Mouse (Mus musculus) limb, embryonic 15.5 days (tissue): ENCODE measurements around the gene Pde4dip. TPM values are rescaled to one million over a fixed set of nuclear protein-coding genes. Genes with fewer than 3 reads are reported as not detected.
A peak's percentile ranks its signal among the peaks of the same experiment; 100 is the strongest.

Source experiments
- ATAC-seq: fragments of 200-750 bp; cut with Nextera tagmentation; 2 replicates; pipeline ENCODE4 v1.8.0; 2017; ENCODE audit warnings: low read depth, moderate TSS enrichment; ENCODE audit not compliant: insufficient number of reproducible peaks, low FRiP score, low TSS enrichment
- H3K27ac ChIP-seq: fragments of 300-500 bp; sonication (generic); 2 replicates; pipeline ENCODE4 v1.5.1; 2015; ENCODE audit warnings: moderate library complexity, mild to moderate bottlenecking, inconsistent platforms
- H3K27me3 ChIP-seq: fragments of 300-500 bp; sonication (generic); 2 replicates; pipeline ENCODE4 v1.6.1; 2015; ENCODE audit warnings: inconsistent platforms
- H3K36me3 ChIP-seq: fragments of 300-500 bp; sonication (generic); 2 replicates; pipeline ENCODE4 v1.6.1; 2015; ENCODE audit warnings: inconsistent platforms
- H3K4me1 ChIP-seq: fragments of 300-500 bp; sonication (generic); 2 replicates; pipeline ENCODE4 v1.6.1; 2015; ENCODE audit warnings: inconsistent platforms
- H3K4me2 ChIP-seq: fragments of 300-500 bp; sonication (generic); 2 replicates; pipeline ENCODE4 v1.6.1; 2015; ENCODE audit warnings: mild to moderate bottlenecking, inconsistent platforms
- H3K4me3 ChIP-seq: fragments of 300-500 bp; sonication (generic); 2 replicates; pipeline ENCODE4 v1.5.1; 2015; ENCODE audit warnings: mild to moderate bottlenecking, inconsistent platforms
- H3K9ac ChIP-seq: fragments of 300-500 bp; sonication (generic); 2 replicates; pipeline ENCODE4 v1.6.1; 2015; ENCODE audit warnings: inconsistent platforms
- H3K9me3 ChIP-seq: fragments of 300-500 bp; sonication (generic); 2 replicates; pipeline ENCODE4 v1.6.1; 2016; ENCODE audit warnings: inconsistent platforms
- WGBS: fragments of 180-500 bp; shearing (Covaris S2); methylation state at CpG from one replicate; pipeline ENCODE4 v1.1.7; 2015; 5-methylcytosine and 5-hydroxymethylcytosine counted together
- polyA plus RNA-seq: library from polyadenylated mRNA; unstranded; fragments of >200 nt; fragmentation: Nextera tagmentation; extraction: Ambion mirVana; gene quantifications from 2 replicates; pipeline ENCODE4 v1.2.1, GENCODE M21; 2015

The Pde4dip gene
- polyA plus RNA-seq, 1 experiment from 2014 or later, result 33.6 TPM

GRCm38 (mm10) chr3:97860820-97861451 lies 27.6 kb downstream of the Pde4dip start:
- no peak overlapping the region for H3K4me3 ChIP-seq
- ATAC-seq, result no peak
- WGBS, result 86% methylated on average over 7 of the region's 7 CpGs
- H3K27ac ChIP-seq, result no peak overlapping the region
- no peak overlapping the region for H3K9ac ChIP-seq
- H3K27me3 ChIP-seq, result peaks cover 5% of the 10 kb centered on the region; the same call in 1 of the 2 replicates
- H3K36me3 ChIP-seq, result no peaks in the 10 kb centered on the region
- H3K4me1 ChIP-seq, result no peaks in the 10 kb centered on the region
- no peaks in the 10 kb centered on the region for H3K9me3 ChIP-seq
- H3K4me2 ChIP-seq, result no peak overlapping the region

GRCm38 (mm10) chr3:97859400-97859799 lies 29.1 kb downstream of the Pde4dip start:
- Histone ChIP-seq H3K4me3 (no peak overlapping the region), H3K9ac (no peak overlapping the region), H3K36me3 (no peaks in the 10 kb centered on the region), H3K4me1 (no peaks in the 10 kb centered on the region), H3K27ac (no peak overlapping the region), H3K4me2 (no peak overlapping the region), H3K27me3 (no peaks in the 10 kb centered on the region), H3K9me3 (no peaks in the 10 kb centered on the region)
- 35% methylated on average over 1 of the region's 1 CpGs for WGBS
- ATAC-seq, result peak; percentile 48; the same call in 1 of the 2 replicates

GRCm38 (mm10) chr3:97854575-97855384 lies 33.7 kb downstream of the Pde4dip start:
- Histone ChIP-seq H3K4me2 (no peak overlapping the region), H3K9ac (no peak overlapping the region), H3K4me3 (no peak overlapping the region), H3K27me3 (no peaks in the 10 kb centered on the region), H3K4me1 (no peaks in the 10 kb centered on the region), H3K9me3 (no peaks in the 10 kb centered on the region), H3K36me3 (no peaks in the 10 kb centered on the region), H3K27ac (no peak overlapping the region)
- no peak for ATAC-seq
- WGBS, result 77% methylated on average over 9 of the region's 9 CpGs

GRCm38 (mm10) chr3:97851803-97852202 lies 36.7 kb downstream of the Pde4dip start:
- WGBS, result 84% methylated on average over 2 of the region's 2 CpGs
- H3K27ac ChIP-seq, result no peak overlapping the region

GRCm38 (mm10) chr3:97847626-97848025 lies 40.9 kb downstream of the Pde4dip start:
- Histone ChIP-seq H3K36me3 (no peaks in the 10 kb centered on the region), H3K27ac (no peak overlapping the region), H3K4me2 (no peak overlapping the region), H3K9ac (no peak overlapping the region), H3K4me3 (no peak overlapping the region), H3K27me3 (no peaks in the 10 kb centered on the region), H3K4me1 (no peaks in the 10 kb centered on the region), H3K9me3 (no peaks in the 10 kb centered on the region)
- WGBS, result 52% methylated on average over 3 of the region's 3 CpGs
- ATAC-seq, result no peak

More at GRCm38 (mm10) chr3:97851803-97852202, 36.7 kb downstream of the Pde4dip start:
- Histone ChIP-seq H3K4me2 (no peak overlapping the region), H3K9ac (no peak overlapping the region), H3K27me3 (no peaks in the 10 kb centered on the region), H3K4me1 (no peaks in the 10 kb centered on the region), H3K9me3 (no peaks in the 10 kb centered on the region), H3K4me3 (no peak overlapping the region), H3K36me3 (no peaks in the 10 kb centered on the region)
- ATAC-seq, result no peak

GRCm38 (mm10) chr3:97846448-97846847 lies 42.1 kb downstream of the Pde4dip start:
- no peak overlapping the region for H3K27ac ChIP-seq
- H3K9ac ChIP-seq, result no peak overlapping the region
- H3K4me2 ChIP-seq, result no peak overlapping the region
- no peak overlapping the region for H3K4me3 ChIP-seq
- H3K27me3 ChIP-seq, result no peaks in the 10 kb centered on the region
- 31% methylated on average over 4 of the region's 4 CpGs for WGBS
- no peaks in the 10 kb centered on the region for H3K4me1 ChIP-seq
- H3K36me3 ChIP-seq, result no peaks in the 10 kb centered on the region
- ATAC-seq, result no peak
- H3K9me3 ChIP-seq, result no peaks in the 10 kb centered on the region

- Histone ChIP-seq H3K27me3 (no peaks in the 10 kb centered on the region), H3K9me3 (no peaks in the 10 kb centered on the region), H3K27ac (no peak overlapping the region), H3K9ac (no peak overlapping the region), H3K4me1 (no peaks in the 10 kb centered on the region), H3K36me3 (no peaks in the 10 kb centered on the region), H3K4me2 (no peak overlapping the region), H3K4me3 (no peak overlapping the region)
- no peak for ATAC-seq
- 79% methylated on average over 2 of the region's 2 CpGs for WGBS
These were observed 43.7 kb downstream of the Pde4dip start for GRCm38 (mm10) chr3:97844821-97845201.

- 84% methylated on average over 7 of the region's 7 CpGs for WGBS
- Histone ChIP-seq H3K4me1 (no peaks in the 10 kb centered on the region), H3K9ac (no peak overlapping the region), H3K27ac (no peak overlapping the region), H3K4me3 (no peak overlapping the region), H3K36me3 (no peaks in the 10 kb centered on the region), H3K27me3 (no peaks in the 10 kb centered on the region), H3K4me2 (no peak overlapping the region), H3K9me3 (no peaks in the 10 kb centered on the region)
- ATAC-seq, result no peak
These were observed 44.2 kb downstream of the Pde4dip start for GRCm38 (mm10) chr3:97844163-97844820.

GRCm38 (mm10) chr3:97842641-97843040 lies 45.9 kb downstream of the Pde4dip start:
- WGBS, result 62% methylated on average over 2 of the region's 2 CpGs
- Histone ChIP-seq H3K9ac (no peak overlapping the region), H3K36me3 (no peaks in the 10 kb centered on the region), H3K27me3 (no peaks in the 10 kb centered on the region), H3K27ac (no peak overlapping the region), H3K4me2 (no peak overlapping the region), H3K9me3 (no peaks in the 10 kb centered on the region), H3K4me1 (no peaks in the 10 kb centered on the region), H3K4me3 (no peak overlapping the region)
- ATAC-seq, result no peak

- no peaks in the 10 kb centered on the region for H3K4me1 ChIP-seq
- ATAC-seq, result no peak
- no peak overlapping the region for H3K4me3 ChIP-seq
- no peaks in the 10 kb centered on the region for H3K36me3 ChIP-seq
- no peak overlapping the region for H3K27ac ChIP-seq
- H3K9ac ChIP-seq, result no peak overlapping the region
- no peaks in the 10 kb centered on the region for H3K27me3 ChIP-seq
- no peak overlapping the region for H3K4me2 ChIP-seq
- H3K9me3 ChIP-seq, result no peaks in the 10 kb centered on the region
These were observed 48.1 kb downstream of the Pde4dip start for GRCm38 (mm10) chr3:97840439-97840838.

GRCm38 (mm10) chr3:97835888-97836287 lies 52.6 kb downstream of the Pde4dip start:
- WGBS, result 83% methylated on average over 5 of the region's 5 CpGs

GRCm38 (mm10) chr3:97834625-97835024 lies 53.9 kb downstream of the Pde4dip start:
- H3K27ac ChIP-seq, result no peak overlapping the region
- H3K36me3 ChIP-seq, result no peaks in the 10 kb centered on the region
- H3K9me3 ChIP-seq, result no peaks in the 10 kb centered on the region
- 68% methylated on average over 1 of the region's 1 CpGs for WGBS
- no peak overlapping the region for H3K4me3 ChIP-seq
- no peak overlapping the region for H3K9ac ChIP-seq
- no peak for ATAC-seq
- H3K4me1 ChIP-seq, result no peaks in the 10 kb centered on the region
- no peaks in the 10 kb centered on the region for H3K27me3 ChIP-seq
- H3K4me2 ChIP-seq, result no peak overlapping the region

More at GRCm38 (mm10) chr3:97835888-97836287, 52.6 kb downstream of the Pde4dip start:
- no peak overlapping the region for H3K27ac ChIP-seq
- no peak overlapping the region for H3K9ac ChIP-seq
- no peak overlapping the region for H3K4me2 ChIP-seq
- H3K9me3 ChIP-seq, result no peaks in the 10 kb centered on the region
- no peak for ATAC-seq
- H3K36me3 ChIP-seq, result no peaks in the 10 kb centered on the region
- no peak overlapping the region for H3K4me3 ChIP-seq
- H3K4me1 ChIP-seq, result no peaks in the 10 kb centered on the region
- H3K27me3 ChIP-seq, result no peaks in the 10 kb centered on the region
